Mouse (Mus musculus) thymus, postnatal 14 days (tissue): ENCODE measurements around the gene Gm3005.
"Not testable (repeated sequence)": the region's sequence is repeated elsewhere in the genome, so short reads cannot be mapped to it uniquely, and the experiment has no call there.

Experiments used
- DNase-seq: peaks from one replicate; pipeline ENCODE4 v3.0.0; 2021

The Gm3005 gene

DNA sequence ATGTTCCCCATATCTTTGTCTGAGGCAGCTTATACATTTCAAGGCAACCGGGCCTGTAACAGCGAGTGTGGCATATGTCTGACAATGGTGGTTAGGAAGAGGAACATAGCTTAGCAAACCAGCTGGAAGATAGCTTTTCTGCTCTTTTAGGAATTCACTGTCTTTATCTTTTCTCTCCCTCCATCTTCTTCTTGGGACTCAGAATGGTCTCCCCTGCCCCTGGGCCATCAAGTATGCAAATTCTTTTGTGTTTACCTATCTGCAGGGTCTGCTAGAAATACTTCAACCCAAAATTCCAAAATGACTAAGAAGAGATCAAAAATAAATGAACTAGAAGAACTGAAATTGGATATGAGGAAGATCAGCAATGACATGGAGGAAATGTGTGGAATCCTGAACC lies at the start of gene Gm3005:
Gm3005 (plus strand) TSS at position 301 of the 400 bp plus-strand sequence.
- DNase-seq = not testable (repeated sequence)

DNA sequence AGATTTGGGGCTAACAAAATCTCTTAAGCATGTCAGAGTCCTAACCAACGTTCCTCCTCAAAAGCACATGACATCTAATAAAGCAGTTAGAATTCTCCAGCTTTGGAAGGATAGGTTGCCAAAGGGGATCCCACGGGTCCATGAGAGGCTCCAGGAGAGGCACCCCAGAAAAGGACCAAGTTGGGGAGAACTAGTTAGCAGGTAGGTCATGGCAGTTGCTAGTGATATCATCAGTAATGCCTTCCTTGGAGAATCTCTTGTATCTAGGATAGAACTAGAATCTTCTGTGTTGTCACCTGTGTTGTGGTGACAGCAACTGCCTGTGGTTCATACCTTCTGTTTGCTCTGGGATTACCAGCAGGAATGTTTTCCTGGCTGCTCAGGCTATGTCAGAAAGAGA lies 33.1 kb upstream of the Gm3005 start, which contains the start of gene Gm10413:
Gm10413 (plus strand) TSS at position 301 of the 400 bp plus-strand sequence.
- DNase-seq = not testable (repeated sequence)

DNA sequence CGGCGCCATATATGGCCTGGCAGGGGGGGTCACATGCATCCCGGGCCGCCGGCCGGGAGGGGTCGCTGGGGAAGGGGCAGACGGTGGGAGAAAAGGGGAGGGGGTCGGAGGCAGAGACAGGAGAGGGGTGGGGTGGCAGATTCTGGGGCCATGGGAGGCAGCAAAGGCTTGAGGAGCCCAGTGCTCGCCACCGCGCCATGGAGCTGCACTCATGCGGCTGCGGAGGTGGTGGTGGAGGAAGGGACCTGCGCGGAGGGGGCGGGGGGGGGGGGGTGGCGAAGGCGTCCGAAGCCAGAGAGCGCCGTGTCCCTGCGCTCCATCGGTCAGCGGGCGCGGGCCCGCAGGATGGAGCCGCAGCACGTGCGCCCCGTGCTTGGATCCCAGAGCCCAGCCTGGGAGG lies 15.6 kb upstream of the Gm3005 start, which contains the start of gene Gm10409:
Gm10409 (plus strand) TSS at position 301 of the 400 bp plus-strand sequence.
- DNase-seq = not testable (repeated sequence)

DNA sequence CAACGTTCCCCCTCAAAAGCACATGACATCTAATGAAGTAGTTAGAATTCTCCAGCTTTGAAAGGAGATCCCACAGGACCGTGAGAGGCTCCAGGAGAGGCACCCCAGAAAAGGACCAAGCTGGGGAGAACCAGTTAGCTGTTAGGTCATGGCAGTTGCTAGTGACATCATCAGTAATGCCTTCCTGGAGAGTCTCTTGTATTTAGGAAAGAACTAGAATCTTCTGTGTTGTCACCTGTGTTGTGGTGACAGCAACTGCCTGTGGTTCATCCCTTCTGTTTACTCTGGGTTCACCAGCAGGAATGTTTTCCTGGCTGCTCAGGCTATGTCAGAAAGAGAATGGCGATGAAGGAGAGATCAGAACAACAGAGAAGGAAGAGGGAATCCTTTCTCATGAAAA lies 21.2 kb downstream of the Gm3005 start, which contains the start of gene Gm10408:
Gm10408 (plus strand) TSS at position 301 of the 400 bp plus-strand sequence.
- not testable (repeated sequence) for DNase-seq

DNA sequence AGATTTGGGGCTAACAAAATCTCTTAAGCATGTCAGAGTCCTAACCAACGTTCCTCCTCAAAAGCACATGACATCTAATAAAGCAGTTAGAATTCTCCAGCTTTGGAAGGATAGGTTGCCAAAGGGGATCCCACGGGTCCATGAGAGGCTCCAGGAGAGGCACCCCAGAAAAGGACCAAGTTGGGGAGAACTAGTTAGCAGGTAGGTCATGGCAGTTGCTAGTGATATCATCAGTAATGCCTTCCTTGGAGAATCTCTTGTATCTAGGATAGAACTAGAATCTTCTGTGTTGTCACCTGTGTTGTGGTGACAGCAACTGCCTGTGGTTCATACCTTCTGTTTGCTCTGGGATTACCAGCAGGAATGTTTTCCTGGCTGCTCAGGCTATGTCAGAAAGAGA lies 206.3 kb downstream of the Gm3005 start, which contains the start of gene Gm3012:
Gm3012 (plus strand) TSS at position 301 of the 400 bp plus-strand sequence.
- not testable (repeated sequence) for DNase-seq
